Mouse (Mus musculus): ENCODE measurements around the gene Ncor2.
"Not testable (repeated sequence)": the region's sequence is repeated elsewhere in the genome, so short reads cannot be mapped to it uniquely, and the experiment has no call there.

Ncor2 gene

GRCm38 (mm10) chr5:125179007-125179734 is at the start of gene Ncor2:
Ncor2 (minus strand) TSS chr5:125179219.
- peak; percentile 54 to 59 for DNase-seq (ENCODE audit: low spot score in 2 of 2)

DNA sequence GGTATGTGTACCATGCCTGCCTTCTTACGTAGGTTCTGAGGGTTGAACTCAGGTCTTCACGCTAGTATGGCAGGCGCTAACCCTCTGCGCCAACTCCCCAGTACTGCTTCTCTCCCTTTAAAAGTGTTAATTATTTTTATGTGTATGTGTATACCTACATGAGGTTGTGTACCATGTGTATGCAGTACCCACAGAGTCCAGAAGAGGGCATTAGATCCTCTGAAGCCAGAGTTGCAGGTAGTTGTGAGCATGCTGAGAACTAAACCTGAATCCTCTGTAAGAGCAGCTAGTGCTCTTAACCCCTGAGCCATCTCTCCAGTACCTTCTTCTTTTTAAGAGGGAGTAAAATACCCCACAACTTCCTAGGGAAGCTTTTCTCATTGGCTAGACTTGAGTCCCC is 48.7 kb upstream of the Ncor2 start:
- DNase-seq (ENCODE audit: low spot score in 2 of 2): no peak

GRCm38 (mm10) chr5:125226229-125226634 is 47.2 kb upstream of the Ncor2 start:
- DNase-seq (ENCODE audit: low spot score in 2 of 2): peak; percentile 69 to 71

DNA sequence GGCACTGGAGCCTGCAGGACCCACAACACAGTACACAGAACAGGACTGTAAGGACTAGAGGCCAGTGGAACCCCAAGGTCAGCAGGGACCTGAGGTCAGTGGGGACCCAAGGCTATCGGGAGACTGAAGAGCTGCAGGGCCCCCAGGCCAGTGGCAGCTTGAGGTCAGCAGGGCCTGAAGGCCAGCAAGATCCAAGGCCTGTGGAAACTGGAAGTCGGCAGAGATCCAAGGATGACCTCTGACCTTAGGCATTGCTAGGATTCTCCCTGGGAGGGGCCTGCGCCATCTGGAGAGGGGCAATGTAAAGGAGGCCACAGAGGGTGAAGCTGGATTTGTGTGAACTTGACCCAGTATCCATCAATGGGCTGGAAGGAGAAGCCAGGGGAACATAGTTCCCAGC is 45.9 kb upstream of the Ncor2 start:
- no peak for DNase-seq (ENCODE audit: low spot score in 2 of 2)

GRCm38 (mm10) chr5:125223961-125224360 is 44.9 kb upstream of the Ncor2 start:
- DNase-seq (ENCODE audit: low spot score in 2 of 2): no peak

- no peak for DNase-seq (ENCODE audit: low spot score in 2 of 2)
These were observed 43.7 kb upstream of the Ncor2 start for GRCm38 (mm10) chr5:125222706-125223105.

DNA sequence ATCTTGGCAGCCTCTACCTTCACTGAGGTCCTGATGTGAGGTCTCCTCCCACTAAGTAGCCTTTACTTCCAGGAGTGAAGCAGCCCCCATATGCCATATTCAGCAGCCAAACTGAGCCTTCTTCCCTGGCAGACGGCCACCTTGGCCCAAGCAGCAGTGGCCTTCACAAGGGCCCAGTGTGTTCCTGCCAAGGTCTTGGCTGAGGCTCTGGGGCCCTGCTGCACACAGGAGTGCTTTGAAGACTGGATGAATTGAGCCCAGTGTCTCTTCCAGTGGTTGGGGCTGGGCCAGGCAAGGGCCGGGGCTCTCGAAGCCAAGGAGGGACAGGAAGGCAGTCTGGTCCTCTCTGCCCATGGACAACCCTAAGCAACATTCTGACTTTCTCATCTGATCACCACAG is 42.8 kb upstream of the Ncor2 start:
- peak in 1 of 2 experiments; percentile 53 for DNase-seq (ENCODE audit: low spot score in 2 of 2)

DNA sequence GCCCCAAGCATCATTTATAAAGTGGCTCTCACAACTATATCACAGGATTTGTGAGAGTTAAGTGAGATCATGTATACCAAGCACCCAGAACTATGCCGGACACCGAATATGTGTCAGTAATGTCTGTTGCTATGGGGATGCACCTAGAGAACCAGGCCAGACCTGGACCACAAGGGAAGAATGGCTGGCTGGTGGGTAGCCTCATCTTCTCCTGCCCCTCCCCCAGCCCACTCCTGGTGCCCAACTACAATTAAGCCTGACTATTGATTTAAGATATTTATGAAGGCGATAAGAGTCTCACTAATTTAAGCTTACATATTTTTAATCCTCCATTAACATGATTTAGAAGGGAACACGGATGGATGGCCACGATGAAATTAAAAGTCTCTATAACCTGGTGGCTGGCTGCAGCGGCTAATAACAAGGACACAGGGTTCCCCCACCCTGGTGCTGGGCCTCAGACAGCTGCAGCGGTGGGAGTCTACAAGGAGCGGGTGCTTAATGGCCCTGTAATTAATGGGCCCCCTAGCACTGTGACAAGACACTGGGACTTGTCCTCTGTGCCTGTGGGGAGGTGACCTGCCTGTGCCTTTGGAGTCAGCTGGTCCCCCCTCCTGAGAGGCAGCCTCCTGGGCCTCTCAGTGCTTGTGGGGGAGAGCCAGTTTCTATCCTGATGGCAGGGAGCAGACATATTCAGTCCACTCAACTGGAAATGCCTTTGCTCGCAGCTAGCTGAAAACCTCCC is 38.6 kb upstream of the Ncor2 start:
- no peak for DNase-seq (ENCODE audit: low spot score in 2 of 2)

DNA sequence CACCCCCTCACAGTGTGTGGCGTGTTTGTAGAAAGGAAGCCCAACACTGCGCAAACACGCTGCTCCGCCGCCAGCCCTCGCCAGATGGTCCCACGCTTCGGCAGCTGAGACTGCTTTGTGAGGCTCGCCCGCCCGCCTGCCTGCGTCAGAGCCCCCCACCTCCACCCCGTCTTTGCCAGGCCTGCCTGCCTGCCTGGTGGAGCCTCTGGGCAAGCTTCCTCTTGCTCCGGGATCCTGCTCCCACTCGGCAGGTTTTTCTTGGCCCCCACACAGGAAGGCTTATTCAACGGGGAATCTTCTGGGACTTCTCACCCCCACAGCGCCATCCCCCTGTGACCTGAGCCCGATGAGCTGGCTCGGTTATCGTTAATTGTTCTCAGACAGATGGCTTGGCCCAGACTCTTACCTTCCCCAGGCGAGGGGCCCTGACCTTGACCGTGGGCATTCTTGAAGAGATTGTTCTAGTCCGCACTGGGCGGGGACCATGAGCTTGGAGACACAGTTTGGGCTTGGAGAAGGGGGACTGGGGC is 37.0 kb upstream of the Ncor2 start:
- DNase-seq (ENCODE audit: low spot score in 2 of 2): peak; percentile 70 to 84

DNA sequence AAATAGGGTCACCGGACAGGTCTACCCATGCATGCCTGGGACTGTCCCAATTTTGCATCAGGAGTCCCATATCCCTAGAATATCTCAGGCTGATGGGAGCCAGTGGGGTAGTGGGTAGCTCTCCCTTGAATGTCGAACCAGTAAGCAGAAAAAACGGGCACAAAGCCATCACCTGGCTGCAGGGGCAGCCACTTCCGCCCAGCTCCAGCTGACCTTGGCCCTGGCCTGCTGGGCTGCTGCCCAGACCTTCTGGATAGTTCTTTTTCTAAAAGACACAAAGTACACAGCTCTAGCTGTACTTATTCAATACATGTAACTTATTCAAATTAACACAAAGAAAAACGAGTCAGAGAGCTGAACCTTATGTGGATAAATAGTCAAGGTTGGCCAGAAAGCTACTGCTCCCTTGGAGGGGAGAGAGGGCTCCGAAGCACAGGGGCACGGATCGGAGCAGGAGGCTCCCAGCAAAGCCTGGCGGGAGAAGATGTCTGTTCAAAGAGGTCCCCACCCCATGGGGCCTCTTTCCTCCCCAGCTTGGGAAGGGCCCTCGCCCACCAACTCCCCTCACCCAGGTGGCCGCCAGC is 36.4 kb upstream of the Ncor2 start:
- no peak for DNase-seq (ENCODE audit: low spot score in 2 of 2)

- no peak for DNase-seq (ENCODE audit: low spot score in 2 of 2)
These were observed 35.0 kb upstream of the Ncor2 start for GRCm38 (mm10) chr5:125214064-125214463.

DNA sequence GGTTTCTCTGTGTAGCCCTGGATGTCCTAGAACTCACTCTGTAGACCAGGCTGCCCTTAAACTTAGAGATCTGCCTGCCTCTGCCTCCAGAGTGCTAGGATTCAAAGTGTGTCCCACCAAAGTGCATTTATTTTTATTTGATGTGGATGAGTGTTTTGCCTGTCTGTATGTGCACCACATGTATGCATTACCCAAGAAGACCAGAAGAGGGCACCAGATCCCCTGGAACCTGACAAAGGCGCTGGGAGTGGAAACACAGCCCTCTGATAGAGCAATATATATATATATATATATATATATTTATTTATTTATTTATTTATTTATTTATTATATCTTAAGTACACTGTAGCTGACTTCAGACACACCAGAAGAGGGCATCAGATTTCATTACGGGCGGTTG is 25.9 kb upstream of the Ncor2 start:
- DNase-seq (ENCODE audit: low spot score in 2 of 2): not testable (repeated sequence)

GRCm38 (mm10) chr5:125204199-125204815 is 25.3 kb upstream of the Ncor2 start:
- DNase-seq (ENCODE audit: low spot score in 2 of 2): no peak

- DNase-seq (ENCODE audit: low spot score in 2 of 2): no peak
These were observed 24.7 kb upstream of the Ncor2 start for GRCm38 (mm10) chr5:125203759-125204158.

DNA sequence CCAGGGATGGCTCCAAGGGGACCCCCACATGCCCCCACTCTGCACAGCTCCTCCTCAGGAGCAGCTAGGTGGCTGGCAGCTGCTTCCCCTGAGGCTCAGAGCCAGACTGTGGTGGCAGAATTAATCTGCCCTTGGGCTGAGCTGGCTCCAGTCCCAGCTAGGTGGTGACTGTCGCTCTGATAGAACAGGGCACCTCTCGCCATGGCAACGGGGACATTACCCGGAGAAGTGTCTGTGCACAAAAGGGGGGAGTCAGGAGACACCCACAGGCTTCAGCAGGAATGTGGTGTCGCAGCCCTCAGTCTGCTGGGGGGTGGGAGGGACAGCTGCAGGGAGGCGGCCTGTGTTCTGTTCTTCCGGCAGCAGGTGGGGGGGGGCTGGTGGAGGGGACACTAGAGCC is 24.1 kb upstream of the Ncor2 start:
- peak; percentile 39 to 41 for DNase-seq (ENCODE audit: low spot score in 2 of 2)

DNA sequence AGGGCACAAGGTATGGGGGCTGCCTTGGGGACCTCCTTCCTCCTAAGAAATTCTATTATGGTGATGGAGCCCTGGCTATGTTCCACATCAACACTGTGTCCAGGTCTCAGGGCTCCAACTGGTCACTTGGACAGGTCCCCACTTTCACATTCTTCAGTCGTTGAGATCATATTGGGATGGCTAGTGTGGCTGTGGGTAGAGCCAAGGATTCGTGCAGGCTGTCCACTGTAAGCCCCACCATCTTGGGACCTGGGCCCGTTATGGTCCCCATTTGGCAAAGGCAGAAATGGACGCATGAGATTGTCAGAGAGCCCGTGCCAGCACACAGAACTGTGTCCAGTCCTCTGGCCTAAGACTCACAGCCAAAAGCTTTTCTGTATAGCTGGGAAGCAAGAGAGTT is 23.1 kb upstream of the Ncor2 start:
- DNase-seq (ENCODE audit: low spot score in 2 of 2): no peak

- no peak for DNase-seq (ENCODE audit: low spot score in 2 of 2)
These were observed 20.1 kb upstream of the Ncor2 start for GRCm38 (mm10) chr5:125199086-125199485.

DNA sequence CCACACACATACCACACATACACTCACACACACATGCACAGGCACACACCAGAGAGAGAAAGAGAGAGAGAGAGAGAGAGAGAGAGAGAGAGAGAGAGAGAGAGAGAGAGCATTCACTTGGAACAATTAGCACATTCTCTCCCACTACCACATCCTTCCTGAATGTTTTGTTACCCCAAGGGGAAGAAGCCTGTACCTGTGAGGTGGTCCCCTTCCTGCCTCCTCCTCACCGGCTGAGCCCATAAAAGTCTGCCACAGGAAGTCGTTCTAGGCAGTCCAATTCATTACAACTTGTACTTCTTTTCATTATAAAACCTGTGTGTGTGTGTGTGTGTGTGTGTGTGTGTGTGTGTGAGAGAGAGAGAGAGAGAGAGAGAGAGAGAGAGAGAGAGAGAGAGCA is 18.3 kb upstream of the Ncor2 start:
- not testable (repeated sequence) for DNase-seq (ENCODE audit: low spot score in 2 of 2)

- DNase-seq (ENCODE audit: low spot score in 2 of 2): no peak
These were observed 17.0 kb upstream of the Ncor2 start for GRCm38 (mm10) chr5:125196054-125196453.

- DNase-seq (ENCODE audit: low spot score in 2 of 2): no peak
These were observed 16.1 kb upstream of the Ncor2 start for GRCm38 (mm10) chr5:125195142-125195541.

DNA sequence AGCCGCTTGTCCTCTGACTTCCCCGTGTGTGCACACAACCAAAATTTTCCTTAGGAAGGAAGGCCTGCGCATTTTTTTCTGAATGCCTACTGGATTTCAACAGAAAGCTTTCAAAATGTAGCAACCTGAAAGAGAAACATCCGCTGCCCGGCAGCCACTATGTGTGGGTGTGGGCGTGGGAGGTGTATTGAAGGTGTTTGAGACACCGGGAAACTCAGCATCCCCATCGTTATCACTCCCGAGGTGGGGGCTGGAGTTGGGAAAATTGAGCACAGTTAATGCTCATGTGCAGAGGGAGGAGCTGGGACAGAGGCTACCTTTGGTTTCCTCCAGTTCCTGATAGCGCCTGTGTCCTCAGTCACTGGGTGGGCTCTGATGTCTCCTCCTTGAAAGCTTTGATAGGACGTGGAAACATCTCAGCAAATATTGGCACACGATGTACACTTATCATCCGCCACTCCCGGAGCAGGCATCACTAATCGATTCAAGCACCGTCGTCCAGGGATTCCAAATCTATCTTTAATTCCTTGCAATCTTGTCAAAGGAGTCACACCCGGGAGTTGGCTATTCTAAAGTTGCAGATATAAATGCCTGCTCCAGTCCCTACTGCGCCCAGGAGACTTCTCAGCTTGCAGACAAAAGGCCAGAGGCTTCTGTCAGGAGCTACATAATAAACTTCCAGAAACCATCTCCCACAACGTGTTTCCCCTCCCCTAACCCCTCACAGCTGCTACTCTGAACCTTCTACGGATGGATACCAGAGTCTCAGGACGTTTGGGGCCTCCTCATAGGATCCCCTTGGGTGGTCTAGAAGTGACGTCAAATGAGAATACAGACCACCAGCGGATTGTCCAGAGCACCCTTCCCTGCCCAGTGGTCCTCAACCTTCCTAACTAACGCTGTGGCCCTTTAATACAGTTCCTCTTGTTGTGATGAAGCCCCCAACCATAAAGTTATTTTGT is 14.7 kb upstream of the Ncor2 start:
- no peak for DNase-seq (ENCODE audit: low spot score in 2 of 2)

Data from frontal cortex, postnatal 25 days (tissue).